Mouse (Mus musculus): ENCODE results near the gene Mpv17.

Gene Mpv17

GRCm38 (mm10) chr5:31154152-31154553 is at the start of gene Mpv17:
TSS of gene Mpv17 (minus strand) at chr5:31154251.
- peak; percentile 76 for DNase-seq

- DNase-seq: no peak
Measured at GRCm38 (mm10) chr5:31202933-31203332, 48.9 kb upstream of the Mpv17 start.

GRCm38 (mm10) chr5:31201742-31202590 is 47.9 kb upstream of the Mpv17 start, which contains the start of gene Zfp513:
TSS of gene Zfp513 (minus strand) at chr5:31202303.
- peak; percentile 94 for DNase-seq

- DNase-seq: no peak
Measured at GRCm38 (mm10) chr5:31201042-31201741, 47.1 kb upstream of the Mpv17 start.

GRCm38 (mm10) chr5:31200327-31200768 is 46.3 kb upstream of the Mpv17 start:
- peak; percentile 32 for DNase-seq

- DNase-seq: no peak
Measured at GRCm38 (mm10) chr5:31199893-31200292, 45.8 kb upstream of the Mpv17 start.

GRCm38 (mm10) chr5:31199321-31199892 is 45.4 kb upstream of the Mpv17 start:
- DNase-seq: no peak

- DNase-seq: no peak
Measured at GRCm38 (mm10) chr5:31198616-31199320, 44.7 kb upstream of the Mpv17 start.

- DNase-seq: no peak
Measured at GRCm38 (mm10) chr5:31198170-31198569, 44.1 kb upstream of the Mpv17 start.

- no peak for DNase-seq
Measured at GRCm38 (mm10) chr5:31197072-31197471, 43.0 kb upstream of the Mpv17 start.

- no peak for DNase-seq
Measured at GRCm38 (mm10) chr5:31196207-31196606, 42.2 kb upstream of the Mpv17 start.

GRCm38 (mm10) chr5:31195671-31196070 is 41.6 kb upstream of the Mpv17 start:
- DNase-seq: no peak

- no peak for DNase-seq
Measured at GRCm38 (mm10) chr5:31194486-31195485, 40.7 kb upstream of the Mpv17 start.

GRCm38 (mm10) chr5:31193631-31194281 is 39.7 kb upstream of the Mpv17 start:
- DNase-seq: no peak

- DNase-seq: peak; percentile 99
Measured at GRCm38 (mm10) chr5:31192939-31193630, 39.0 kb upstream of the Mpv17 start, which contains the start of the genes Snx17 and Eif2b4. TSS of gene Snx17 (plus strand) at chr5:31193227. TSS of gene Eif2b4 (minus strand) at chr5:31193430.

GRCm38 (mm10) chr5:31192045-31192938 is 38.2 kb upstream of the Mpv17 start:
- DNase-seq: peak; percentile 27

GRCm38 (mm10) chr5:31190201-31190600 is 36.1 kb upstream of the Mpv17 start:
- no peak for DNase-seq

GRCm38 (mm10) chr5:31188223-31188840 is 34.3 kb upstream of the Mpv17 start:
- peak; percentile 38 for DNase-seq

- no peak for DNase-seq
Measured at GRCm38 (mm10) chr5:31183678-31184077, 29.6 kb upstream of the Mpv17 start.

Measured in thymus, postnatal 14 days (tissue).